Mouse (Mus musculus): ENCODE measurements around the gene Znrf2.
"Not testable (repeated sequence)": the region's sequence is repeated elsewhere in the genome, so short reads cannot be mapped to it uniquely, and the experiment has no call there.

Gene Znrf2

GRCm38 (mm10) chr6:54810314-54810646 lies 6.4 kb upstream of the Znrf2 start:
- no peak for DNase-seq

DNA sequence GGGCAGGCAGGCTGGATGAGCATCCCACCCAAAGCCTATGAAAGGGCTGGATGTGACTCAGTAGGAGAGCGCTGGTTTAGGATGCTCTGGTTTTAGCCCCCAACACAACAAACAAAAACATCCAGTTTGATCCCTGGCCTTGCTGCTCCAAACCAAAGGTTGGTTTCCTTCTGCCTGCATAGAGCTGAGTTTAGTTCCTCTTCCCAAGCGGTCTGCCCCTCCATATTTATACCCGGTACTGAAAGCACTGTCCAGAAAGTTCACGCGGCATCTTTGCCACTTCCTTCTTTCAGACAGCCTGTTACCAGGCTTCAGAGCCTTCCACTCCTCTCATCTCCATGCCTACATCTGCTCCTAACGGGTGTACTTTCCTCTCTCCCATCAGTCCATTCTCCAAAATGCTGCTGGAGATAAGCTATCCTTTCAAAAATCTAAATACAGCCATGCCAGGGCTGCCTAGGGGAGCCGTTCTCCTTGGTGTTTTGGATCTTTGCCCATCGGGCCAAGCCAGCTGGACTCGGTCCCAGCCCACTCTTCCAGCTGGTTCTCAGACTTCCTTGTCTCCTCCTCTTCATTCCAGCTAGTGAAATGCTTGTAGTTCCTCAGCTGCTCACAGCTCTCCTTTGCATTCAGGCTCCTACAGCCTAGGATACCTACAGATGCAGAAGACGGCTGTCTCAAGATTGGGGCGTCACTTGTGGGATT lies 5.0 kb upstream of the Znrf2 start:
- peak; percentile 64 for DNase-seq

DNA sequence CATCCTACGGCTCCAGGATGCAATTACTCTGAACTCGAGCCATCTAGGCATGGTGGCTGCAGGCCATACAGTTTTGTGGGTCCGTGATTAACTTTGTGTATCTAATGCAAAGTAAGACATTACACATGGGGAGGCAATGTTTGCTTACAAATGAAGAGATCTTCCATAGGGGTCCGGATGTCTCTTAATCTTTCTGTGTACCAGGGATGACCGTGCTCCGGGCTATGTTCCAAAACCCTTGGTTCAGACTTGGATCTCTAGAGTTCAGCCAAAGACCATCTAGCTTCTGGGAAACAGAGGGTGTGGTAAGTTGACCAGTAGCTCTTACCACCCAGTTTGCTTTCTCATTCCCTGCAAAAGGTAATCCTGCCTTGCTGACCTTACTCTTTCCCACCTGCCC lies 4.4 kb upstream of the Znrf2 start:
- no peak for DNase-seq

DNA sequence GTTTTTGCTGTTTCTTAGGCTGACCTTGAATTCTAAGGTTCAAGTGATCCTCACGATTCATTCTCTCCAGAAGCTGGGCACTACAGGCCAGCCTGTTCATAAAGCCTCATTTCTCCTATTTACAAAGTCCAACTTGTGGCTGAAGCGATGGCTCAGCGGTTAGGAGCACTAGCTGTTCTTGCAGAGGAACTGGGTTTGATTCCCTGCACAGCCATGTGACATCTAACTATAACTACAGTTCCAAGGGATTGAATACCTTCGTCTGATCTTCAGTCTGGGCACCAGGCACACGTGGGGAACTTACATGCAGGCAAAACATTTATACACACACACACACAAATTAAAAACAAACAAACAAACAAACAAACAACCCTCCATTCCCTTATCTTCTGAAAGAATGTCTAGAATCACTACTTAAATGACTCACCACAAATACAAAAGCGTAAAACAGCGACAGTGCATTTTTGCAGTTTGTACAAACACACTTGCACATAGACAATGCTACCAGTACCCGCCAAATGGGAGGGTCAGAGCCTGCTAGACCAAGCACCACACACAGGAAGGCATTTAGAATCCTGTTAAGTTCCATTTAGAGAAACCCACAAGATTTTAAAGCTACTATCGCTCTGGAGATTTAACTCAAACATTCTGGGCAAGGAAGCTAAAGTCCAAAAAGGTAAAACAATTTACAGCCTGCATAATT lies 1.1 kb upstream of the Znrf2 start:
- DNase-seq, result no peak

DNA sequence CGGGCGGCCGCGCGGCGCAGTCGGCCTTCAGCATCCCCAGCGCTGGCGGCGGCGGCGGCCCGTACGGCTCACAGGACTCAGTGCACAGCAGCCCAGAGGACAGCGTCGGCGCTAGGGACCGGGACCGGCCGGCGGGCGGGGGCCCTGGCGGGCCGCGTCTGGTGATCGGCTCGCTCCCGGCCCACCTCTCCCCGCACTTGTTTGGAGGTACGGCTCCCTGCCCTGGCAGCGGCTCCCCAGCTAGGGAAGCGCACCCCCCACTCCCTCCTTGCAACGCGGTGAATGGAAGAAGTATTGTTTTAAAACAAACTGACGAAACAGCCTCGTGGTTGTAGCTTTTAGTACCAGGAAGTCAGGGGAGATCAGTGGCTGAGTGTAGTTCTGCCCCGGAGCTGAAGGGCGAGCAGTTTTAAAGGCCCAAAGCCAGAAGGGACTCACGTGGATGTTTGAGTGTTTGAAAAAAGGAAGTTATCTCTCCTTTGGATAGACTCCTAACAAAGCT lies 601 bp downstream of the Znrf2 start:
- DNase-seq, result peak; percentile 43

GRCm38 (mm10) chr6:54818389-54818788 lies 1.7 kb downstream of the Znrf2 start:
- no peak for DNase-seq

DNA sequence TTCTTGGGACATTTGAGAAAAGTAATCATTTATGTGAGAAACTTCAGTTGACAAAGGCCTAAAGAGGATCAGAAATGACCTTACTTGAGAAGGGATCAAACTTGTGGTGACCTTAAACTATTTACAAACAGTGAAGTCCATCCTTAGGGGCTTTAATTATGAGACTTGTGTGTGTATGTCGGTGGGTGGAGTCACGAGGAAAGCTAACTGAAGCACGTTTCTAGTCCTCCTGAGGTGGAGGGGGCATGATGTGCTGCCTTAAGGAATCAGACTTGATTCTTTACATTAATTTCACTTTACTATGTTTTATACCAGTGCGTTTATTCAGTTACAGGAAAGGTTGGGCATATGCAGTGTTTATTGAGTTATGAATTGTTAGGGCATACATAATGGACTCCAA lies 2.6 kb downstream of the Znrf2 start:
- no peak for DNase-seq

- DNase-seq, result no peak
Measured at GRCm38 (mm10) chr6:54819746-54820145, 3.0 kb downstream of the Znrf2 start.

DNA sequence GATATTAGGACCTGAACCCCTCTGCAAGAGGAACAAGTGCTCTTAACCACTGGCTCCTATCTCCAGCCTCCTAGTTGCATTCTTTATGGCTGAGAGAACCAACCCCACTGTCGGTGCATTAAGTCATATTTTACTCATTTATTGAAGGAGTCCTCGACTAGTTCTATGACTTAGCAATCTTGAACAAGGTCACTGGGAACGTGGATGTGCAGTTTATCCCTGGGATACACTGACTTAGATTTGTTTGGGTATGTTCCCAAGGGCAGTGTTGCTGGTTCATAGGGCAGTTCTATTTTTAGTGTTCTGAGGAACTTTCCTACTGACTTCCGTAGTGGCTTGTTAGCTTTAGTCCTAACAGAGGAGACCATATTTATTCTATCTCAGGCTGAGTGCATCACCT lies 5.6 kb downstream of the Znrf2 start:
- no peak for DNase-seq

DNA sequence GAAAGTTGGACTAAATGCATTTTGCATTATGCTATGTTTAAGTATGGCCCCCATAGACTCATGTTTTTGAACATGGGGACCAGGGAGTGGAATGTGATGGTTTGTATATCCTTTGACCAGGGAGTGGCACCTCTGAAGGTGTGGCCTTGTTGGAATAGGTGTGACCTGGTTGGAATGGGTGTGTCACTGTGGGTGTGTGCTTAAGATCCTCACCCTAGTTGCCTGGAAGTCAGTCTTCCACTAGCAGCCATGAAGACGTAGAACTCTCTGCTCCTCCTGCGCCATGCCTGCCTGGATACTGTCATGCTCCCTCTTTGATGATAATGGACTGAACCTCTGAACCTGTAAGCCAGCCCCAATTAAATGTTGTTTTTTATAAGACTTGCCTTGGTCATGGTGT lies 7.8 kb downstream of the Znrf2 start:
- DNase-seq, result not testable (repeated sequence)

- no peak for DNase-seq
Measured at GRCm38 (mm10) chr6:54827481-54827880, 10.8 kb downstream of the Znrf2 start.

- no peak for DNase-seq
Measured at GRCm38 (mm10) chr6:54828274-54828673, 11.6 kb downstream of the Znrf2 start.

GRCm38 (mm10) chr6:54830048-54830772 lies 13.5 kb downstream of the Znrf2 start:
- no peak for DNase-seq

GRCm38 (mm10) chr6:54831069-54831720 lies 14.5 kb downstream of the Znrf2 start:
- no peak for DNase-seq

DNA sequence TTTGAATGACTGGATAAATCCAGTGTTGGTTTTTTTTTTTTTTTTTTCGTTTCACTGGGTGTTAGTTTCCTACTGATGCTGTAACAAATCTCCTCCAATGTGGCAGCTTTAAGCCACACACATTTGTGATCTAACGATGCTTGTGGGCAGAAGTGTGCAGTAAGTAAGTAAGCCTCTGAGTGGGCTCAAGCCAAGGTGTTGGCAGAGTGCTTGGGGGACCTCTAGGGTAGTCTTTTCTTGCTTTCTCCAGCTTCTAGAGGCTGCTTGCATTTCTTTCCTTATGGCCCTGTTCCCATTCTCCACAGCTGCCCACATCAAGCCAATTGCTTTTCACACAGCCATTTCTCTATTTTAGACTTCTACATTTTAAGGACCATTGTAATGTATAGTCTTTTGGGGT lies 16.7 kb downstream of the Znrf2 start:
- DNase-seq, result no peak

- DNase-seq, result no peak
Measured at GRCm38 (mm10) chr6:54836666-54837065, 19.9 kb downstream of the Znrf2 start.

DNA sequence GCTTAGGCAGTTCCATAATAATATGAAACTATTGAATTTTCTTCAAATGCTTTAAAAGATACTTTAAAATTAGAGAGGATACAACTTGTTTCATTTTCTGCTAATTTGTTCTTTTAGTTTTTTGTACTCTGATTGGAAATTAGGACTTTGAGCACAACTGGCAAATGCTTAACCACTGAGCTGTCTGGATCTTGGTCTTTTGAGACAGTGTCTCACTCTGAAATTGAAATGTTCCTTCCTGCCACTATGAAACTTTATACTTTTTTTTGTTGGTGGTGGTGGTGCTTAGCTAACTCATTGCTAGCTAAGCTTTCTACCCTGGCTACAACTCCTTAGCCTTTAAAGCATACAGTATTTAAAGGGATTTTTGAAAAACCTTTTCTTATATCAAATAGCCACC lies 24.7 kb downstream of the Znrf2 start:
- DNase-seq, result no peak

- no peak for DNase-seq
Measured at GRCm38 (mm10) chr6:54842041-54842440, 25.3 kb downstream of the Znrf2 start.

GRCm38 (mm10) chr6:54848546-54848945 lies 31.8 kb downstream of the Znrf2 start:
- DNase-seq, result no peak

DNA sequence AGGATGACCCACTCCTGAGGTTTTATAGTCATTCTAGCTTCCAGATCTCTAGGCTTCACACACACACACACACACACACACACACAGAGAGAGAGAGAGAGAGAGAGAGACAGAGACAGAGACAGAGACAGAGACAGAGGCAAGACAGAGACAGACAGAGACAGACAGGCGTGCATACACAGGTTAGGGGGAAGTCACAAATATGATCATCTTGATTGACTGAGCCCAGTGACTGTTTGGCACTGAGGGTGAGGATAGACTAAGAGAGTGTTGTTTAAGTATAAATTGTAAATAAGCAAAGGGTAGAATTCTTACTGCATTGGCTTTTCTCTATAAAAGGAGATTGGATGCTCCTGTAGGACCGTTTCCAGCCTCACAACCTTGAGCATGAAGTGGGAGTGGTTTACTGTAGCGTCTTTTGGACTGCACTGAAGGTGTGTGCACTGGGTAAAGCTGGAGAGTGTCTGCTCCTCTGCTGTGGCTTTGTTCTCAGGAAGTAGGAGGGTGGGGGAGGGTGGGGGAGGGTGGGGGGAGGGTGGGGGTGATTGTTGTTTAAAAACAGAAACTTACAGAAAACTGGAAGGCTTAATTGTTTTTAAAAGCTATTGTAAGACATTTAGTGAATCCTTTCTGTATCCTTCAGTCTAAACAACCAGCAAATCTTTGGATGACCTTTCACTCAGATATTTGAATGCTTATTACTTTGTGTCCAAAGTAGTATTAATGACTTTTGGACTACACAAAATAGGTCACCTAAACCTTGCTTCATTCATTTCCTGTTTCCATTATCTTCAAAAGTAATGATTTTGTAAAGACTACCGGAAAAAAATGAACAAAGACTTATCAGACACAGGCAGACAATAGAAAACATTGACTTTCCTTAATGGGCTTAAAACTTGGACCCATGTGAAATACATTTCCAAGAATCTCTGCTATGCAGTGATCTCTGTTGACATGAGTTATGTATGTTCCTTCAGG lies 32.8 kb downstream of the Znrf2 start:
- DNase-seq, result no peak

DNA sequence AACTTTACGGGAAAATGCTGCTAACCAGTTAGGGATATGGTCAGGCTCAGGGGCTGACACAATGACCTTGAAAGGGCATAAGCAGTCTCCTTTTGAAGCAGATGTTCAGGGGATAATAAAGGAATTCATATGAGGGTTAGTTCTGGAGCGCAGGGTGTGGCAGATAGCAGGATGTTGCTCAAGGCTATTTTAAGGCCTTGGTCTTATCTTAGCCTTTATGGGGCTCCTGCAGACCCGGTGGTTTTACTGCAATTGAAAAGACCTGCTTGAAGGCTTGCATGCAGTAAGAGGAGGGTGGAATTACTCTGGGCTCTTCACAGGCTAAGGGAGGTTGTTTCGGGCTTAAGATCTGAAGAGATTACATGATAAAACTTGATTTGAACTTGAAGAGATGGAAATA lies 35.1 kb downstream of the Znrf2 start:
- no peak for DNase-seq

DNA sequence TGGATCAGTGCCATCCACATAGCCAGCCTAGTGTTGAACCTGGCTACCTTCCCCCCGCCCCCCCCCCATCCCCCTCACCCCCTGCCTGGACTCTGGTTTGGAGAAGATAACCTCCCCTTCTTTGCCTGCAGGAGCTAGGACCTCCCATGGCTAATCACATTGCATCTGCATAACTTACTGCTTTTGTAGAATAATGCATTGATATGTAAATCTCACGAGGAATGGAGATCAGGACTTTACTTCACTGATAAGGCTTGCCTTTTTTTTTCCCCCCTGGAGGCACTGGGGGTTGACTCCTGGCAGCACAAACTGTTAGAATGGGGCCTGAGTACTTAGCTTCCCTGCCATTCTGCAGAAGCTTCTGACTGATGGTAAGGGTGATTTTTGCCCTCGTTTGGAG lies 36.0 kb downstream of the Znrf2 start:
- no peak for DNase-seq

Data from right cerebral cortex, postnatal 14 days (tissue).